Mouse (Mus musculus) liver, postnatal 0 days (tissue): ENCODE measurements around the gene Teddm3. TPM values are rescaled to one million over a fixed set of nuclear protein-coding genes. Genes with fewer than 3 reads are reported as not detected.

ENCODE experiments used
- ATAC-seq: fragments of 200-750 bp; cut with Nextera tagmentation; 2 replicates; pipeline ENCODE4 v1.8.0; 2017; ENCODE audit warnings: mild to moderate bottlenecking, moderate library complexity
- DNase-seq: peaks from one replicate; pipeline ENCODE4 v3.0.0-alpha.2; 2016
- H3K27ac ChIP-seq: fragments of 300-500 bp; sonication (generic); 2 replicates; pipeline ENCODE4 v1.5.1; 2014; ENCODE audit warnings: antibody characterized with exemption, moderate library complexity, mild to moderate bottlenecking, low read depth
- H3K27me3 ChIP-seq: fragments of 300-500 bp; sonication (generic); 2 replicates; pipeline ENCODE4 v1.6.1; 2014; ENCODE audit warnings: low read length, control low read depth, mixed read lengths; ENCODE audit not compliant: insufficient read depth
- H3K36me3 ChIP-seq: fragments of 300-500 bp; sonication (generic); replicated peaks from 2 replicates; pipeline ENCODE4 v1.6.1; 2014; ENCODE audit warnings: mild to moderate bottlenecking, control low read depth, low read length, moderate library complexity, mixed read lengths; ENCODE audit not compliant: insufficient read depth
- H3K4me1 ChIP-seq: fragments of 300-500 bp; sonication (generic); 2 replicates; pipeline ENCODE4 v1.6.1; 2014; ENCODE audit warnings: antibody characterized with exemption, mild to moderate bottlenecking, control low read depth; ENCODE audit not compliant: insufficient read depth
- H3K4me2 ChIP-seq: fragments of 300-500 bp; sonication (generic); 2 replicates; pipeline ENCODE4 v1.6.1; 2014; ENCODE audit warnings: low read depth, mild to moderate bottlenecking, low read length, moderate library complexity, mixed read lengths
- H3K4me3 ChIP-seq: fragments of 300-500 bp; sonication (generic); 2 replicates; pipeline ENCODE4 v1.5.1; 2014; ENCODE audit warnings: low read depth, low read length
- H3K9ac ChIP-seq: fragments of 300-500 bp; sonication (generic); replicated peaks from 2 replicates; pipeline ENCODE4 v1.6.1; 2014; ENCODE audit warnings: mild to moderate bottlenecking, moderate library complexity
- H3K9me3 ChIP-seq: fragments of 300-500 bp; sonication (generic); 2 replicates; pipeline ENCODE4 v1.6.1; 2016; ENCODE audit warnings: mild to moderate bottlenecking, control low read depth, low read length, mixed read lengths
- CTCF ChIP-seq: sonication (generic); IDR thresholded peaks from 2 replicates; pipeline ENCODE4 v1.5.1; 2016; ENCODE audit warnings: antibody characterized with exemption, low read depth
- EP300 ChIP-seq: IDR thresholded peaks from 2 replicates; pipeline ENCODE4 v1.6.1; 2016; ENCODE audit warnings: antibody characterized with exemption, low read depth, mild to moderate bottlenecking
- WGBS: fragments of 180-500 bp; shearing (Covaris S2); extraction: QIAGEN DNeasy Blood & Tissue Kit; methylation state at CpG from one replicate; pipeline ENCODE4 v1.1.7; 2014; ENCODE audit not compliant: insufficient replicate concordance; 5-methylcytosine and 5-hydroxymethylcytosine counted together
- polyA plus RNA-seq: library from polyadenylated mRNA; unstranded; fragments of >200 nt; fragmentation: Nextera tagmentation; extraction: Ambion mirVana; gene quantifications from 2 replicates; pipeline ENCODE4 v1.2.1, GENCODE M21; 2015

Gene Teddm3
- polyA plus RNA-seq, 1 experiment from 2014 or later = not detected

DNA sequence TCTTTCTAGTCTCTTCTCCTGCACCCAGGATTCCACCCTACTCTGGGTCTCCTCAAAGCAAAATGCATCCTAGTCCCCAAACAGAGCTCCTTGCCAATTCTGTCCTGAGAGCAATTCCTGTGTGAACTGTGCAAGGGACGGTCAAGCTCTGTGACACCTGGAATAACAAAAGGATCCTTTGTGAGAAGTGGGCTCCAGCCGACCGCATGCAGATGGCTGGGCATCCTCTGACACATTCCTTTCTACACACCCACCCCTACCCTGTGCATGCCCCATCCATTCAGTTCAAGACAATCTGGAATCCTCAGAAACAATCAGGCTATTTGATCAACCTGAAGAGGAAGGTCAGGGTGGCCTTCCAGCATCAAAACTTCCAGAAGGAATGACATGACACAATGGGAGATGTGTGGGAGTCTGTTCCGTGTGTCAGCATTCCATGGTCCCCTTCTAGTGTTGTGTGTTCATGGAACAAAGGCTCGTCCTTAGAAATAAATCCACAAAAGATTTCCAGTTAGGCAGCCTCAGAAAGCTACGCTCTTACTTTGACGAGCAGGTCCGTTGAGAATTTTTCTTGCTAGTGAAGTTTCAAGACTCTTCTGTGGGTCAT is 41.6 kb upstream of the Teddm3 start:
- WGBS = 65% methylated on average over 8 of the region's 8 CpGs
- Histone ChIP-seq H3K9me3 (no peaks in the 10 kb centered on the region), H3K4me1 (no peaks in the 10 kb centered on the region), H3K27me3 (no peaks in the 10 kb centered on the region), H3K4me3 (no peak overlapping the region), H3K4me2 (no peak overlapping the region), H3K36me3 (no peaks in the 10 kb centered on the region), H3K27ac (no peak overlapping the region), H3K9ac (no peak overlapping the region)
- ATAC-seq = no peak
- DNase-seq = no peak
- TF ChIP-seq EP300 (no peak), CTCF (no peak)

DNA sequence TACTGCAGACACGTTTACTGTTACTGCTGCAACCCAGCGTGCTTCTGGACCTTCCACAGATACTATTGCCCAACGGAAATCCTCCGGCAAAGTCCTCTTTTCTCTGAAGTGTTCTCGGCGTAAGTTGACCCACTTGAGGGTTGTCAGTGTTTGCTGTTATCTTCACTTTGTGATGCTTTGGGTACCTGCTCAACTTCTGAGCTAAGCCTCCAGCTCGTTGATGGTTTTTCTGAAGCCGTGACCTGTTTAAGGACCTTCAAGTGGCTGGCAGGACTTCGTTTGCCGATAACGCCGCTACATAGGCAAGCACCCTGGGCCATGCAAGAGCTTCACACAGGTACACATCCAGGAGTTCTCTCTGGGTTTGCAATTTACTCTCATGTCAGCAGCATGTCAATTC is 40.4 kb upstream of the Teddm3 start:
- Histone ChIP-seq H3K27ac (no peak overlapping the region), H3K4me2 (no peak overlapping the region), H3K9me3 (no peaks in the 10 kb centered on the region), H3K9ac (no peak overlapping the region), H3K27me3 (no peaks in the 10 kb centered on the region), H3K36me3 (no peaks in the 10 kb centered on the region), H3K4me1 (no peaks in the 10 kb centered on the region), H3K4me3 (no peak overlapping the region)
- ATAC-seq (no peak), DNase-seq (no peak)
- 74% methylated on average over 12 of the region's 12 CpGs for WGBS
- TF ChIP-seq CTCF (no peak), EP300 (no peak)

DNA sequence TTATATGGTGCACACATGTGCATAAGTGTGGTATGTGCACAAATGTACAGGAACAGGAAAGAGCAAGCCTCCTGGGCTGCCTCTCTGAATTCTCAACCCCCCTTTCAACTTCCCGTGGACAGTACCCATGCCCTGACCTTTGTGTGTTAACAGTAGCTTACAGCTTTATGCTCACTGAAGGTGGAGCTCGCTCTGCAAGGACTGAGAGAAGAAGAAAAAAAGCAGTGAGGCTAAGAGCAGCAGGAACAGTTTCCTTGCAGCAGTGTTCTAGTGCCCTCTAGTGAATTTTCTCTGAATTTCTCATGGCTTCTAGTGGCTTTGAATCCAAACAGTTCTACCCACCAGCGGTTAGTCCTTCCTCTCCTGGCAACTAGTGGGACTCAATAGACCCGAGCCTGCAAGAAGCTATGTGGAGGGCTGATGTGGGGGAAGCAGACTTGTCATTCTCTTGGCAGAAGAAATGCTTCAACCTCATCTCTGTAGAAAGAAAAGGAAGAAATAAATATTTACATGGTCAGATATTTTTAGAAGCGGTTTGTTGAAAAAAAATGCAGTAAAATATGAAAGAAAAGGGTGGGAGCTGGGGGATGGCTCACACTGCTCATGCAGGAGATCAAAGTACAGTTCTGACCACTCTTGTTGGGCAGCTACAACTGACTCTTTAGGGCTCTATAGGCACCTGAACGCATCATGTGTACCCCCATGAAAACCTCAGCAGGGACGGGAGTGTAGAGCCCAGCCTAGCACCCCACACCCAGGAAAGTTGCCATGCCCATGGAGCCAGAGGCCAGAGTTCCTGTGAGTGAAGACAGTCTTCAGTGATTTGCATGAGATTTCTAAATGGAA is 38.9 kb upstream of the Teddm3 start:
- Histone ChIP-seq H3K9ac (no peak overlapping the region), H3K4me1 (no peaks in the 10 kb centered on the region), H3K4me3 (no peak overlapping the region), H3K27ac (no peak overlapping the region), H3K9me3 (no peaks in the 10 kb centered on the region), H3K4me2 (no peak overlapping the region), H3K27me3 (no peaks in the 10 kb centered on the region), H3K36me3 (no peaks in the 10 kb centered on the region)
- DNase-seq (no peak), ATAC-seq (no peak)
- WGBS = 33% methylated on average over 7 of the region's 7 CpGs
- TF ChIP-seq CTCF (peak; percentile 77), EP300 (no peak)

DNA sequence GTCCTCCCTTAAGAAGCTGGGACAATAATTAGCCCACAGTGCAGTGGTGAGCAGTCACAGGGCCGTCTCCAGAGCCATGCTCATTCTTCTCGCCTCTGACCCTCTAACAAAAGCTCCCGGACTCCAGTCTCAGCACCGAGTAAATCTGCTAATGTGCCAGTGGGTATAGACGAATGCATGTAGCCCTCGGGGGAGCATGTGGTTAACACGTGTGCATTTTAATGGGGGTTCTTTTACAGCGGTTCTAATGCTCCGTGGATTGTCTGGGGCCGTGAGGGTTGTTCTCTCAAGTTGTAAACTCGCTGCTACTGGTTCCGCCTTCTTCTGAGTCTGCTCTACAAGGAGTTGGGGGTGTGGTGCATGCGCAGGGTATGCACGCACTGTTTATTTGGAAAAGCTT is 37.8 kb upstream of the Teddm3 start:
- TF ChIP-seq CTCF (no peak), EP300 (no peak)
- Histone ChIP-seq H3K36me3 (no peaks in the 10 kb centered on the region), H3K9ac (no peak overlapping the region), H3K9me3 (no peaks in the 10 kb centered on the region), H3K27me3 (no peaks in the 10 kb centered on the region), H3K4me2 (no peak overlapping the region), H3K4me3 (no peak overlapping the region), H3K4me1 (no peaks in the 10 kb centered on the region), H3K27ac (no peak overlapping the region)
- ATAC-seq (no peak), DNase-seq (no peak)
- 76% methylated on average over 14 of the region's 14 CpGs for WGBS

DNA sequence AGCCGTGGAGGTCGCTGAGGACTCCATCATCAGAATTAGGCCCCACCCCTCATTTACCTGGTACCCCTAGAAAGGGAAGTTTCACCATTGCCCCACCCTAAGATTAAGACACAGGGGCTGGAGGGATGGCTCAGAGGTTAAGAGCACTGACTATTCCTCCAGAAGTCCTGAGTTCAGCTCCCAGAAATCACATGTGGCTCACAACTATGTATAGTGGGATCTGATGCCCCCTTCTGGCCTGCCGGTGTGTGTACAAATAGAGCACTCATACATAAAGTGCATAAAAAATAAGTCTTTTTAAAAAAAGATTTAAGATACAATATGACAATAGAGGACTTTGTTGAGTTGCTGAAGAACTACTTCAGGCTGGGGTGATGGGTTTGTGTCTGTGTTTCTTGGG is 34.5 kb upstream of the Teddm3 start:
- 82% methylated on average over 3 of the region's 3 CpGs for WGBS
- ATAC-seq = no peak
- DNase-seq = no peak
- Histone ChIP-seq H3K9ac (no peak overlapping the region), H3K4me3 (no peak overlapping the region), H3K27ac (no peak overlapping the region), H3K27me3 (no peaks in the 10 kb centered on the region), H3K36me3 (no peaks in the 10 kb centered on the region), H3K4me2 (no peak overlapping the region), H3K4me1 (no peaks in the 10 kb centered on the region), H3K9me3 (no peaks in the 10 kb centered on the region)
- TF ChIP-seq EP300 = no peak
- 0 out of 2 replicates have a peak, but pooled peaks have one; percentile 13 for TF ChIP-seq CTCF

DNA sequence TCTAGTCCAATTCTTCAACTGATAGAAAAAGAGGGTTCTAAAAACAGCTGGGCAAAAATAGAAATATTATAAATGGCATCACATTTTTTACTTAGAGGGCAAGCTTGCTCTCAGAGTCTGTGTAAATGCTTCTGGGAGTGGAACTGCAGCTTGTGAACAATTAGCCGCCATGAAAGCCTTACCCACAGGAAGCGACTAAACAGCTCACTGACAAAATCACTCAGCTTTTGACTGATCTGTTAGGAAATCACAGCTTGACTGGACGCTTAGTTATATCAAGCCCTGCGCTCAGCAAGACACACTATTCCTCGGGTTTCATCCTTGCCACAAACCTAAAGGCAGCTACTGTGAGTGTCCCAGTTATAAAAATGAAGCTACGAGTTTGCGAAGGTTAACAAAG is 33.8 kb upstream of the Teddm3 start:
- 41% methylated on average over 7 of the region's 7 CpGs for WGBS
- Histone ChIP-seq H3K27me3 (no peaks in the 10 kb centered on the region), H3K4me2 (no peak overlapping the region), H3K9ac (no peak overlapping the region), H3K9me3 (no peaks in the 10 kb centered on the region), H3K4me3 (no peak overlapping the region), H3K4me1 (no peaks in the 10 kb centered on the region), H3K36me3 (no peaks in the 10 kb centered on the region), H3K27ac (no peak overlapping the region)
- TF ChIP-seq CTCF (no peak), EP300 (no peak)
- no peak for ATAC-seq
- no peak for DNase-seq

DNA sequence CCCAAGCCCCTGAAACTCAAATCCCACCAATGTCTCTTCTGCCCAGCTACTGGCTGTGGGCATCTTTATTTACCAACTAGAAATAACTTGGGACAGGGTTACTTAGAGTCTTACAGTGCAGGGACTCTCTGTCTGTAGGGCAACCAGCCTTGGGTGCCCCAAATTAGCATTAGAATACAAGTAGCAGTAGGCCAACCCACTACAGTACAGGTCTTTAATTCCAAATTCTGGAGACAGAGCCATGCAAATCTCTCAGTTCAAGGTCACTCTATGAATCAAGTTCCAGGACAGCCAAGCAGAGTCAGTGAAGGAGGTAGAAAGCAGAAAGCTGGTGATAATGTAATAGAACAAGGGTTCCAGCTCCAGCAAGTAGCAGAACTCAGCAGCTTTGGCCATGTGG is 30.9 kb upstream of the Teddm3 start:
- Histone ChIP-seq H3K4me2 (no peak overlapping the region), H3K9ac (no peak overlapping the region), H3K36me3 (no peaks in the 10 kb centered on the region), H3K27me3 (no peaks in the 10 kb centered on the region), H3K27ac (no peak overlapping the region), H3K4me1 (no peaks in the 10 kb centered on the region), H3K4me3 (no peak overlapping the region), H3K9me3 (no peaks in the 10 kb centered on the region)
- TF ChIP-seq CTCF (no peak), EP300 (no peak)
- ATAC-seq (no peak), DNase-seq (no peak)
